22 mouse cellular contexts compared by ENCODE assay signal in the genomic region with DNA sequence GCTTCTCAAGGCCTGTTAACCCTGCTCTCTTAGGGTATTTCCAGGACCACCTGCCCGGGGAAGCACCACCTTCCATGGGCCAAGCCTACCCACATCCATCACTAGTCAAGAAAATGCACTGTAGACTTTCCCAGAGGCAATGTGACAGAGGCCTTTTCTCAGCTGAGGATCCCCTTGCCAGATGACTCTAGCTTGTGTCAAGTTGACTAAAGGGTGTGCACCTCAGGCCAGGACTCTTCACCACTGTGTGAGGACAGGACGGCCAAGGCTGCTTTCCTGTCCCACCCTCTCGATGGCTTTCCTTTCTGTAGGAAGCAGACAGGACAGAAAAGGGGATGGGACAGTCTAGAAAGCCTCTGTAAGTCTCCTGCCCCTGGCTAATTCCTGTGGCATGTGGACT. TPM values are rescaled to one million over a fixed set of nuclear protein-coding genes. Genes with fewer than 3 reads are reported as not detected.
DNase-seq lines count a peak whose midpoint lies in the region; ATAC-seq and TF ChIP-seq lines count a peak whose summit lies in the region.
"Had no signal": no experiment of that assay in that cellular context is flagged by ENCODE, and none has a peak within 500 bp of the region (broad histone marks: within the 10 kb centered on the region; RNA-seq: fewer than 3 reads in every experiment).

No protein-coding gene starts in this region.

- in situ Hi-C loops in CH12.LX (cut with MboI; ENCODE audit: low pct_ligation_motif_present, low pct_unique_long_range_greater_than_20kb, low sequenced_read_pairs), result no loop called here

- no peak overlapping the region for H3K9ac ChIP-seq in heart, adult 2 months (ENCODE audit: low read depth, low read length)
- H3K9ac ChIP-seq in heart, embryonic 12.5 days, result no peak overlapping the region
- H3K9ac ChIP-seq in CH12.LX (ENCODE audit: insufficient read depth, low read depth), result no peak overlapping the region
- H3K9ac ChIP-seq: hindbrain, embryonic 14.5 days; intestine, embryonic 15.5 days had no signal

- intact Hi-C loops in heart, adult 2 months (cut with DNase I), result no loop called here

- dilution Hi-C loops in CH12.LX (cut with MboI; ENCODE audit: extremely low pct_ligation_motif_present, extremely low pct_unique_long_range_greater_than_20kb, low sequenced_read_pairs), result no loop called here

- peaks cover 53% of the 10 kb centered on the region for H3K4me1 ChIP-seq in heart, adult 2 months (ENCODE audit: control insufficient read depth, insufficient read depth, low read length)
- peaks cover 77% of the 10 kb centered on the region for H3K4me1 ChIP-seq in heart, embryonic 12.5 days (replicated peaks)
- H3K4me1 ChIP-seq in CH12.LX (ENCODE audit: control insufficient read depth in 1 of 2, insufficient read depth in 2 of 2), result peaks cover 67 to 68% of the 10 kb centered on the region in 2 experiments

- no peak for ATAC-seq in heart, embryonic 12.5 days (ENCODE audit: insufficient number of reproducible peaks, low FRiP score)
- ATAC-seq: activated CD4-positive, CD25-positive, alpha-beta regulatory T cell, adult 4 months; CD4-positive, CD25-positive, alpha-beta regulatory T cell, adult 4 months; forebrain, embryonic 14.5 days; intestine, embryonic 15.5 days; Patski had no signal

- no peak overlapping the region for H3K4me3 ChIP-seq in heart, adult 2 months
- no peak overlapping the region for H3K4me3 ChIP-seq in heart, embryonic 12.5 days
- no peak overlapping the region for H3K4me3 ChIP-seq in layer of hippocampus, adult 2 months
- peak overlapping the region in 2 of 3 experiments; percentile 82 to 91 for H3K4me3 ChIP-seq in CH12.LX (replicated peaks in 1 of 3; ENCODE audit: low read depth in 2 of 3, low read length in 2 of 3, poor library complexity in 1 of 3)
- H3K4me3 ChIP-seq: embryonic facial prominence, embryonic 10.5 days; hindbrain, embryonic 10.5 days; intestine, embryonic 15.5 days had no signal

- no peak for TF ChIP-seq RAD21 in CH12.LX (IDR thresholded peaks at IDR 0.05; ENCODE audit: low read depth, low read length)

- peak; percentile 1 for DNase-seq in adrenal gland, adult 2 months
- no peak for DNase-seq in adrenal gland, postnatal 14 days
- DNase-seq in heart, adult 2 months, result no peak
- DNase-seq in layer of hippocampus, adult 2 months (ENCODE audit: low spot score in 2 of 2), result no peak
- no peak for DNase-seq in layer of hippocampus, adult 9-11 months
- DNase-seq in CH12.LX (ENCODE audit: extremely low read depth), result no peak
- DNase-seq in spleen, postnatal 10 days (ENCODE audit: low spot score in 2 of 2), result no peak
- DNase-seq: adrenal gland, postnatal 36 days; B cell, adult 2 months; cerebellum, adult 11 months; cerebellum, adult 9-10 months; cerebellum, postnatal 25 days; heart, postnatal 10 days had no signal

- no peak for TF ChIP-seq EP300 in heart, adult 2 months (IDR thresholded peaks at IDR 0.05; ENCODE audit: insufficient read depth, low read depth, low read length)
- no peak for TF ChIP-seq EP300 in CH12.LX (IDR thresholded peaks at IDR 0.05; ENCODE audit: low read length)

- 58% methylated on average over 3 of the region's 3 CpGs for WGBS in heart, adult 2 months
- 76% methylated on average over 3 of the region's 3 CpGs for whole genome bisulfite sequencing in heart, embryonic 12.5 days

- H3K36me3 ChIP-seq in heart, adult 2 months (ENCODE audit: control insufficient read depth, insufficient read depth, low read length), result no peaks in the 10 kb centered on the region
- no peaks in the 10 kb centered on the region for H3K36me3 ChIP-seq in heart, embryonic 12.5 days
- peaks cover 0 to 65% of the 10 kb centered on the region in 2 experiments for H3K36me3 ChIP-seq in CH12.LX (replicated peaks in 1 of 2; ENCODE audit: control insufficient read depth in 1 of 2, insufficient read depth in 1 of 2, low read length in 1 of 2)
- H3K36me3 ChIP-seq: embryonic facial prominence, embryonic 10.5 days; hindbrain, embryonic 10.5 days; intestine, embryonic 15.5 days had no signal

- H3K9me3 ChIP-seq in heart, embryonic 12.5 days (replicated peaks), result no peaks in the 10 kb centered on the region
- no peaks in the 10 kb centered on the region for H3K9me3 ChIP-seq in CH12.LX (replicated peaks; ENCODE audit: low read length)
- H3K9me3 ChIP-seq: embryonic facial prominence, embryonic 10.5 days; hindbrain, embryonic 10.5 days; intestine, embryonic 15.5 days had no signal

- H3K79me2 ChIP-seq in heart, adult 2 months (replicated peaks; ENCODE audit: control insufficient read depth, insufficient read depth, low read length), result no peaks in the 10 kb centered on the region
- peaks cover 68% of the 10 kb centered on the region for H3K79me2 ChIP-seq in CH12.LX (replicated peaks; ENCODE audit: control insufficient read depth, extremely low read depth, insufficient read depth, poor library complexity, severe bottlenecking)

- TF ChIP-seq CTCF in heart, adult 2 months (IDR thresholded peaks at IDR 0.05), result no peak
- no peak for TF ChIP-seq CTCF in layer of hippocampus, adult 2 months (conservative IDR thresholded peaks at IDR 0.05)
- TF ChIP-seq CTCF in CH12.LX (conservative IDR thresholded peaks at IDR 0.05 in 1 of 2, IDR thresholded peaks at IDR 0.05 in 1 of 2; ENCODE audit: low read depth in 2 of 2, low read length in 2 of 2), result no peak

- H3K27ac ChIP-seq in heart, adult 2 months, result peak overlapping the region; percentile 72
- no peak overlapping the region for H3K27ac ChIP-seq in heart, embryonic 12.5 days (ENCODE audit: poor library complexity, severe bottlenecking)
- peak overlapping the region; percentile 93 for H3K27ac ChIP-seq in layer of hippocampus, adult 2 months
- no peak overlapping the region for H3K27ac ChIP-seq in CH12.LX (ENCODE audit: insufficient read depth, low read depth)
- H3K27ac ChIP-seq: embryonic facial prominence, embryonic 10.5 days; hindbrain, embryonic 10.5 days; hindbrain, embryonic 14.5 days; intestine, embryonic 15.5 days had no signal

- 0 out of 2 replicates have a peak, but pooled peaks have one; percentile 23 for TF ChIP-seq POLR2A in heart, adult 2 months (IDR thresholded peaks at IDR 0.05; ENCODE audit: insufficient read depth, low read depth, low read length)
- TF ChIP-seq POLR2A in CH12.LX (IDR thresholded peaks at IDR 0.05; ENCODE audit: low read depth, low read length), result no peak

- 0 out of 2 replicates have a peak, but pooled peaks cover 2% of the 10 kb centered on the region for H3K27me3 ChIP-seq in heart, adult 2 months (ENCODE audit: control insufficient read depth, insufficient read depth, low read length)
- H3K27me3 ChIP-seq in heart, embryonic 12.5 days (replicated peaks), result peaks cover 11% of the 10 kb centered on the region
- H3K27me3 ChIP-seq in CH12.LX (replicated peaks), result no peaks in the 10 kb centered on the region
- H3K27me3 ChIP-seq: intestine, embryonic 15.5 days; Patski had no signal

- no peak overlapping the region for H3K4me2 ChIP-seq in heart, embryonic 12.5 days
- no peak overlapping the region for H3K4me2 ChIP-seq in CH12.LX (ENCODE audit: insufficient read depth, low read depth, poor library complexity, severe bottlenecking)
- H3K4me2 ChIP-seq: hindbrain, embryonic 14.5 days; intestine, embryonic 15.5 days had no signal

TF ChIP-seq in CH12.LX, 34 proteins besides CTCF, POLR2A, EP300 and RAD21:
- TF ChIP-seq ETS1 (conservative IDR thresholded peaks at IDR 0.05; ENCODE audit: low read depth, low read length), result peak; percentile 75
- TF ChIP-seq USF1 (IDR thresholded peaks at IDR 0.05; ENCODE audit: low read depth, low read length), result no peak
- no peak; the same call in 1 of the 2 replicates for TF ChIP-seq UBTF (IDR thresholded peaks at IDR 0.05; ENCODE audit: low read depth, low read length)
- TF ChIP-seq CHD2 (IDR thresholded peaks at IDR 0.05; ENCODE audit: low read length), result no peak

RNA-seq across cellular contexts. Expression of gene Inf2, which starts 3.1 kb away (rescaled TPM):
- total RNA-seq in adrenal gland, adult 2 months (2021), result 10 to 100 TPM; 20.7 to 40.6 TPM
- 45.0 and 47.9 TPM in 2 replicates for polyA plus RNA-seq in adrenal gland, adult 2 months (2012; rRNA removed)
- 25.3 and 33.2 TPM in 2 replicates for total RNA-seq in adrenal gland, postnatal 14 days (2021)
- total RNA-seq in heart, adult 2 months (2021), result 10 to 100 TPM; 15.0 to 17.3 TPM
- 11.7 and 12.7 TPM in 2 replicates for polyA plus RNA-seq in heart, adult 2 months (2012; rRNA removed)
- 2.2 and 3.5 TPM in 2 replicates for polyA plus RNA-seq in heart, embryonic 12.5 days (2016; fragmentation: Nextera tagmentation; extraction: Ambion mirVana)
- total RNA-seq in layer of hippocampus, adult 2 months (2021), result 100 to 1,000 TPM; 131 to 138 TPM
- total RNA-seq in CH12.LX (2012; rRNA removed) (29.7 and 36.6 TPM in 2 replicates), CH12.LX (2014; rRNA removed) (13.5 and 13.9 TPM in 2 replicates)
- 129 and 131 TPM in 2 replicates for polyA plus RNA-seq in CH12.LX (2012; ENCODE audit: insufficient read length, low read depth)

RNA-seq across cellular contexts. Expression of gene Adssl1, which starts 28.1 kb away (rescaled TPM):
- 10 to 100 TPM; 10.7 to 39.1 TPM for total RNA-seq in adrenal gland, adult 2 months (2021)
- polyA plus RNA-seq in adrenal gland, adult 2 months (2012; rRNA removed), result 10.6 and 11.0 TPM in 2 replicates
- 34.1 and 37.6 TPM in 2 replicates for total RNA-seq in adrenal gland, postnatal 14 days (2021)
- total RNA-seq in heart, adult 2 months (2021), result 100 to 1,000 TPM; 150 to 173 TPM
- 85.2 and 98.2 TPM in 2 replicates for polyA plus RNA-seq in heart, adult 2 months (2012; rRNA removed)
- 81.7 and 86.4 TPM in 2 replicates for polyA plus RNA-seq in heart, embryonic 12.5 days (2016; fragmentation: Nextera tagmentation; extraction: Ambion mirVana)
- total RNA-seq in layer of hippocampus, adult 2 months (2021), result 10 to 100 TPM; 10.1 to 10.6 TPM
- total RNA-seq in CH12.LX (2012; rRNA removed), result 9.4 and 10.7 TPM in 2 replicates
- total RNA-seq in CH12.LX (2014; rRNA removed), result 10.2 and 11.8 TPM in 2 replicates
- polyA plus RNA-seq in CH12.LX (2012; ENCODE audit: insufficient read length, low read depth), result 29.4 and 37.1 TPM in 2 replicates

RNA-seq across cellular contexts. Expression of gene Siva1, which starts 52.7 kb away (rescaled TPM):
- 10 to 100 TPM; 23.6 to 53.6 TPM for total RNA-seq in adrenal gland, adult 2 months (2021)
- 49.1 and 67.3 TPM in 2 replicates for polyA plus RNA-seq in adrenal gland, adult 2 months (2012; rRNA removed)
- total RNA-seq in adrenal gland, postnatal 14 days (2021), result 48.4 and 54.1 TPM in 2 replicates
- total RNA-seq in heart, adult 2 months (2021), result 10 to 100 TPM; 32.0 to 38.7 TPM
- 38.4 and 39.4 TPM in 2 replicates for polyA plus RNA-seq in heart, adult 2 months (2012; rRNA removed)
- polyA plus RNA-seq in heart, embryonic 12.5 days (2016; fragmentation: Nextera tagmentation; extraction: Ambion mirVana), result 99.4 and 116 TPM in 2 replicates
- total RNA-seq in layer of hippocampus, adult 2 months (2021), result 10 to 100 TPM; 19.6 to 20.1 TPM
- 137 and 149 TPM in 2 replicates for total RNA-seq in CH12.LX (2012; rRNA removed)
- 78.1 and 81.9 TPM in 2 replicates for total RNA-seq in CH12.LX (2014; rRNA removed)
- 135 and 158 TPM in 2 replicates for polyA plus RNA-seq in CH12.LX (2012; ENCODE audit: insufficient read length, low read depth)

Comparison
In these comparisons a context has a peak if more than half of its experiments do, and no peak if none do; other contexts are left out.
1. H3K27ac ChIP-seq: peak in heart, adult 2 months (single experiment) and layer of hippocampus, adult 2 months (single experiment); none in heart, embryonic 12.5 days (single experiment) and CH12.LX (single experiment).
2. H3K4me3 ChIP-seq: peak in CH12.LX (2 of 3); none in heart, adult 2 months (single experiment), heart, embryonic 12.5 days (single experiment) and layer of hippocampus, adult 2 months (single experiment).